Mouse (Mus musculus) heart, embryonic 12.5 days (tissue): ENCODE measurements at regions not wholly inside any gene's neighbourhood (a gene's known extent, or its start where the extent isn't known, plus 50 kb on each side); places are given as distances from the start of the nearest gene placed in this dataset.

Experiments used
- ATAC-seq: fragments of 200-750 bp; cut with Nextera tagmentation; 2 replicates; pipeline ENCODE4 v1.8.0; 2017; ENCODE audit warnings: moderate TSS enrichment, moderate library complexity; ENCODE audit not compliant: insufficient number of reproducible peaks, low FRiP score
- H3K27ac ChIP-seq: fragments of 300-500 bp; sonication (generic); 2 replicates; pipeline ENCODE4 v1.5.1; 2016; ENCODE audit warnings: mild to moderate bottlenecking, moderate library complexity; ENCODE audit not compliant: poor library complexity, severe bottlenecking
- H3K27me3 ChIP-seq: fragments of 300-500 bp; sonication (generic); replicated peaks from 2 replicates; pipeline ENCODE4 v1.6.1; 2016; ENCODE audit warnings: mild to moderate bottlenecking, moderate library complexity
- H3K36me3 ChIP-seq: fragments of 300-500 bp; sonication (generic); 2 replicates; pipeline ENCODE4 v1.6.1; 2016; ENCODE audit warnings: mild to moderate bottlenecking, moderate library complexity
- H3K4me1 ChIP-seq: fragments of 300-500 bp; sonication (generic); replicated peaks from 2 replicates; pipeline ENCODE4 v1.6.1; 2016; ENCODE audit warnings: mild to moderate bottlenecking
- H3K4me2 ChIP-seq: fragments of 300-500 bp; sonication (generic); 2 replicates; pipeline ENCODE4 v1.6.1; 2016; ENCODE audit warnings: mild to moderate bottlenecking, moderate library complexity
- H3K4me3 ChIP-seq: fragments of 300-500 bp; sonication (generic); 2 replicates; pipeline ENCODE4 v1.5.1; 2016; ENCODE audit warnings: mild to moderate bottlenecking
- H3K9ac ChIP-seq: fragments of 300-500 bp; sonication (generic); 2 replicates; pipeline ENCODE4 v1.6.1; 2016; ENCODE audit warnings: mild to moderate bottlenecking, moderate library complexity
- H3K9me3 ChIP-seq: fragments of 300-500 bp; sonication (generic); replicated peaks from 2 replicates; pipeline ENCODE4 v1.6.1; 2016; ENCODE audit warnings: mild to moderate bottlenecking, moderate library complexity
- WGBS: fragments of 180-500 bp; shearing (Covaris S2); methylation state at CpG from one replicate; pipeline ENCODE4 v1.1.7; 2016; 5-methylcytosine and 5-hydroxymethylcytosine counted together

DNA sequence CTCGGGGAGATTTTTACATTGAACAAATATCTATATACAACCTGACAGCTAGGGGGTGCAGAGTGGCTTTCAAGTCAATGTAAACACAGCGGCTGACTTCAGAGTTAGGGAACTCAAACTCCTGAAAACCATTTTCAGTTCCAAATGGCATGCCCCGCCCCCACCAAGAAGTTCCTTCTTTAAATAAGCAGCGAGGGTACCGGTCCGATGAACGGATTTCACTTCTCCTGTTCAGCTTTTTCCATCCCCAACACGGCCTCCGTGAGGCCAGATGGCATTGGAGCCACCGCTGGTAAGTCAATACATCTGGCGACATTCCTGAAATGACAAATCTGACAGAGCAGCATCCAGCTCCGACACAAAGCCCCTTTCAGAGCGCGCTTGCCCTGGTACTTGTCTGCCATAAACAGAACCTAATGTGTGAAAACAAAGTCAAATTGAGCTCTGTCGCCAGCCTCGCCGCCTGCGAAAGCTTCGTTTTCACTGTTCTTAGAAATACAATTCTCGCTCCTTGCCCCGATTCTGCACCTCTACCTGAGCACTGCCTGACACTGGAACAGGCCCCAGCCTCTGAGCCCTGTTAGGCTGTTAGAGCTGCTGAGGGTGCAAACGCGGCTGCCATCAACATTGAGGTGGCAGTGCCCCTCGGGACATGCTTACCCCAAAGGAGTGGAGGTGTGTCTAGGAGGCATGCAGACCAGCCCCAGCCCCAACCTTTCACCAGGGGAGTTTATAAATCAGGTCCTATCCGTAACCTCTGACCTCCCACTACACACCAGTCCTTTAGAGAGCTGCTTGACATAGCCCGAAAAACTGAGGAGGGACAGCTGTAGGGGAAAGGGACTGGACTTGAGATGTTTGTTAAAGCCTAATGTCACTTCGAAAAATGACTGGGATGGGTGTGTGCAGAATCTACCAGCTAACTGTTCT lies 446.0 kb downstream of the Ate1 start:
- WGBS = 23% methylated on average over 27 of the region's 27 CpGs
- H3K4me1 ChIP-seq = peaks cover 8% of the 10 kb centered on the region; the same call in 1 of the 2 replicates
- H3K27ac ChIP-seq = peak overlapping the region; percentile 40; the same call in 1 of the 2 replicates
- peak overlapping the region; percentile 28 for H3K4me3 ChIP-seq
- no peaks in the 10 kb centered on the region for H3K27me3 ChIP-seq
- no peaks in the 10 kb centered on the region for H3K9me3 ChIP-seq
- H3K4me2 ChIP-seq = peak overlapping the region; percentile 63
- no peaks in the 10 kb centered on the region for H3K36me3 ChIP-seq
- no peak overlapping the region; the same call in 1 of the 2 replicates for H3K9ac ChIP-seq
- ATAC-seq = no peak

DNA sequence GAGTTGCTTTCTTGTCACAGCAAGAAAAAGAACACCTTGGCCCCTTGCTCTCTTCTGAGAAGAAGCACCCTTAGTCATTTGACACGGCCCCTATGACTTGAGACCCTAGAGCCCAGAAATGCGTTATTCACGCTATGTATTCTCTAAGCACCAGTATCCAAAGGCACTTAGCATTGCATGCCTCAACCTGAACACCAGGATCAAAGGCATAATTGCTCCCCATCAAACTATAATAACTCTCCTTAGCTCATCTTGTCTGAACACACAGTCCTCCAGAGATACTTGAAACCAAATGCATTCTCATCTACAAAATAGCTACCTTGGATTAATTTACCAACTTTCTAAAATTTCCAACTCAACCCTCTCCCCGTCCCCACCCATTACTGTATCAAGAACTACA lies 437.5 kb downstream of the Ate1 start:
- H3K4me1 ChIP-seq = no peaks in the 10 kb centered on the region
- no peak overlapping the region for H3K9ac ChIP-seq
- no peaks in the 10 kb centered on the region for H3K27me3 ChIP-seq
- 83% methylated on average over 4 of the region's 4 CpGs for WGBS
- H3K27ac ChIP-seq = no peak overlapping the region
- no peaks in the 10 kb centered on the region for H3K36me3 ChIP-seq
- ATAC-seq = no peak
- H3K4me3 ChIP-seq = no peak overlapping the region
- no peaks in the 10 kb centered on the region for H3K9me3 ChIP-seq
- no peak overlapping the region for H3K4me2 ChIP-seq

DNA sequence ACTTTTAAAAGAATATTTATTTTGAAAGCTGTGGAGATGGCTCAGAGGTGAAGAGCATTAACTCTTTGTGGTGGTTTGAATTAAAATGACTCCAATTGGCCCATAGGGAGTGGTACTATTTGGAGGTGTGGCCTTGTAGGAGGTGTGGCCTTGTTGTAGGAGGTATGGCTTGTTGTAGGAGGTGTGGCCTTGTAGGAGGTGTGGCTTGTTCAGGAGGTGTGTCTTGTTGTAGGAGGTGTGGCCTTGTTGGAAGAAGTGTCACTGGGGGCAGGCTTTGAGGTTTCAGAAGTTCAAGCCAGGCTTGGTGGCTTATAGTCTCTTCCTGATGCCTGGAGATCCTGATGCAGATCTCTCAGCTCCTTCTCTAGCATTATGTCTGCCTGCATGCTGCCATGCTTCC lies 434.5 kb downstream of the Ate1 start:
- H3K36me3 ChIP-seq = no peaks in the 10 kb centered on the region
- H3K9me3 ChIP-seq = no peaks in the 10 kb centered on the region
- H3K4me3 ChIP-seq = no peak overlapping the region
- H3K27ac ChIP-seq = no peak overlapping the region
- no peaks in the 10 kb centered on the region for H3K27me3 ChIP-seq
- no peak for ATAC-seq
- no peaks in the 10 kb centered on the region for H3K4me1 ChIP-seq
- no peak overlapping the region for H3K9ac ChIP-seq
- H3K4me2 ChIP-seq = no peak overlapping the region

DNA sequence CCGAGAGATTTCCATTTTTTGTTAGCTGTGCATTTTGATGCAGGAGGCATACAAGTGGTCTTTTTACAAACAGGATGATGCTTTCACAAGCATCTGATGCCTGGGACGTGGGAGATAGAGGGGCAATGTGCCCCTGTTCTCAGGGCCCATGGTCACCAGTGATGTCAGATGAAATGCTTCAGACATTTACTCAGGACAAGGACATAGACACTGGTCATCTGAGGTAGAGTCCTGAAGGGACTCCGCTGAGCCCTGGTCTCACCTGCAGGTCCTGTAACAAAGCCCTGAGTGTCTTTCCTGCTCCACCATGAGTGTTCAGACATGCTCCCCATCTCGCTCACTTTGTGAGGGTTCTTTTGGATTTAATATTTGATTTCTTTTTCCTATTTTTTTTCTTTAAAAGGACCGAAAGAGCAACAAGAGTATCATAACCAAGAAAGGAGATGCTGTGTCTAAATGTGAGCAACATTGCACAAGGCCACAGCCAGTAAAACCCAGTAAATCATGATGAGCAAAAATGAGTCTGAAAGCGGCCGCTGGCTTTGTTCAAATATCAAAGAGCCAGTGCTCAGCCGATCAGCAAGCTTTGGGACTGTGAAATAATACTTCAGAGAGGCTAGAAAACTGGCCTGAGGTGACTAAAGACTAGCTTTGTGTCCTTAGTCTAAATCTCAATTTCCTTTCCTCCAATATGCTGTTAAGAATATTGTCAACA lies 430.1 kb downstream of the Ate1 start:
- Histone ChIP-seq H3K27me3 (no peaks in the 10 kb centered on the region), H3K4me1 (peaks cover 3% of the 10 kb centered on the region), H3K9me3 (no peaks in the 10 kb centered on the region), H3K4me2 (no peak overlapping the region), H3K9ac (no peak overlapping the region), H3K27ac (no peak overlapping the region), H3K36me3 (no peaks in the 10 kb centered on the region), H3K4me3 (no peak overlapping the region)
- no peak for ATAC-seq
- 87% methylated on average over 8 of the region's 8 CpGs for WGBS

DNA sequence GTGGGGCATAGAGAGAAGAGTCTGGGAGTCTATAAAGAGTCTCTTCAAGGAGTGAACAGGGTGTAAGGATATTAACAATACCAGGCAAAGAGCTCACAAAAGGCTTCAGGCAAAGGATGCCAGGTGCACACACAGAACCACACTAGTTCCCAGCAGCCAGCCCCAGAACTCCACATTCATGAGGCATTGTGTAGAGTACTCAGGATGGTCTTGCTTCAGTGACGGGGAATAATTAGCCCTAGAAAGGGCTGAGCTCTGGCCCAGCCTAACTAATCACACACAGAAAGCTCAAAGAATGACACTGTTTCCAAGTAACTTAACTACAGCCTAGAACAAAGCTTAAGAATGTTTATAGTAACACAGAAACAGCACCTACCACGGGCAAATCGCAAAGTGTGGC lies 428.2 kb downstream of the Ate1 start:
- no peak overlapping the region for H3K27ac ChIP-seq
- ATAC-seq = no peak
- no peak overlapping the region for H3K4me3 ChIP-seq

DNA sequence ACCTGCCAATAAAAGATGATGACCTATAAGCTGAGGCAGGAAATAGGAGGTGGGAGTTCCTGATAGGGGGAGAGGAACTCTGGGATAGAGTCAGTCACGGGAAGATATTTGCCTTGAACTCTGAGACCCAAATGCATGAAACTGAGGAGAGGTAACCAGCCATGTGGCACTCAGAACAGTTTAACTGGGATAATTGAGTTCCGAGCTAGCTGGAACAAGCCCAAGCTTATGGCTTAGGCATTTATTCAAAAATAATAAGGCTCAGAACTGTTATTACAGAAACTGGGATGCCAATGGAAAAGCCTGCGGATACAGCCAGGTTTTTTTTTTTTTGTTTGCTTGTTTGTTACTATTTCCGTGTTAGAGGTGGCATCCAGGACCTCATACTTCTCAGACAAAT lies 425.0 kb downstream of the Ate1 start:
- ATAC-seq = no peak
- Histone ChIP-seq H3K9ac (no peak overlapping the region), H3K9me3 (no peaks in the 10 kb centered on the region), H3K27ac (no peak overlapping the region), H3K27me3 (no peaks in the 10 kb centered on the region), H3K4me1 (peaks cover 3% of the 10 kb centered on the region), H3K36me3 (no peaks in the 10 kb centered on the region), H3K4me3 (no peak overlapping the region), H3K4me2 (no peak overlapping the region)
- 78% methylated on average over 4 of the region's 4 CpGs for WGBS

More for the DNA sequence above, 428.2 kb downstream of the Ate1 start:
- Histone ChIP-seq H3K4me2 (no peak overlapping the region), H3K27me3 (no peaks in the 10 kb centered on the region), H3K9ac (no peak overlapping the region), H3K4me1 (peaks cover 3% of the 10 kb centered on the region), H3K36me3 (no peaks in the 10 kb centered on the region), H3K9me3 (no peaks in the 10 kb centered on the region)
- WGBS = 84% methylated on average over 3 of the region's 3 CpGs

DNA sequence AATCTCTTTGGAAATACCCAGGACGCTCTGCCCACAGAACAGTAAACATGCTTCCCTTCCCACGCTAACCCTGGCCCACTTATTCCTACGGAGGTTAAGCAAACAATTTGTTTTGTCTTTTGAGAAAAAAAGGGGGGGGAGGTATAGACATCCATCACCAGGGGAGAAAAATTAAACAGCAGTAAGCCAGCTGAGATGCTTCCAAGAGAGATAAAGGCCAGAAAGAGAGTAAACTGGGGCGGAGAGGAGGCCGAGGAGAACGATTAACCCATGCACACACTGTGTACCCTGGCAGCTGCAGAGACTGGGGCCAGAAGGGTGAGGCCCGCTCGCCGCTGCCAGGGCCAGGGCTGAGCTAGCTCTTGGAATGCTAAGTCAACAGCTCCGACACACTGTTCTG lies 421.6 kb downstream of the Ate1 start:
- Histone ChIP-seq H3K4me3 (no peak overlapping the region), H3K27me3 (no peaks in the 10 kb centered on the region), H3K9me3 (no peaks in the 10 kb centered on the region), H3K4me2 (no peak overlapping the region), H3K36me3 (no peaks in the 10 kb centered on the region), H3K4me1 (0 out of 2 replicates have a peak, but pooled peaks cover 1% of the 10 kb centered on the region), H3K9ac (no peak overlapping the region), H3K27ac (no peak overlapping the region)
- 67% methylated on average over 10 of the region's 10 CpGs for WGBS
- no peak for ATAC-seq

DNA sequence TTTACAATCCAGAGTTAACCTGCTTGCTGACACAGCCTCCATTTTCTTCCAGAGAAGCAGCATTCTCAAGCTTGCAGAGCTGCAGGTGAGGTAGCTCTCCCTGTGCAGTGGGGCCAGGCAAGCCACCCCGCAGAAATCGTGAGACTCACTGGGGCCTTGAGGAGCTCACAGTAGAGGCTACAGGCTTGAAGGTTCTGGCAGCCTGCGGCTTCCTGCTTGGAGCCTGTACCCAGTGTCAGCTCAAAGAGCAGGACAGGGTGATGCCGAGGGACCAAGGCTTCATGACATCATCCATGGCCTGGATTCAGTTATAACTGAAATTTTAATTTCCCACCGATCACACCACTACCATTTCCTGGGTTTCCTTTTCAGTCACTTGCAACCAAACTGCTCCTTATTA lies 417.5 kb downstream of the Ate1 start:
- Histone ChIP-seq H3K27me3 (no peaks in the 10 kb centered on the region), H3K4me1 (peaks cover 12% of the 10 kb centered on the region), H3K4me3 (no peak overlapping the region), H3K36me3 (no peaks in the 10 kb centered on the region), H3K9me3 (no peaks in the 10 kb centered on the region), H3K27ac (no peak overlapping the region), H3K4me2 (no peak overlapping the region), H3K9ac (no peak overlapping the region)
- WGBS = 71% methylated on average over 5 of the region's 5 CpGs
- ATAC-seq = no peak

DNA sequence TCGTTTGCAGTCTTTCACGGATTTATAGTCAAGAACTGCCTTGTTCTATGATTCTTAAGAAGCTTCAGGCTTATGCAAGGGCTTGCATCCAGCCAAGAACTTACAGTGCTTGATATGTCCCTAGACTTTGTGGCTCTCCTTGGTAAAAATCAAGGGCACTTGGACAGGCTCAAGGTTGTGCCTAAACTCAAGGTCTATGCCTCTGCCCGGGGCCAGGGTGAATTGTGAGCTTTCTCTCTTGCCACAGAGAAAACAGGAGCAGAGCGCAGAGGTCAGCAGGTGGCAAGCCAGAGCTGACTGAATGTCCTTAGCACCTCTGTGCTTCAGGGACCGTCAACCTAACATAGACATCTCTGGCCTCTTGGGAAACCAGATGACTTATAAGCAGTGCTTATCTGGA lies 413.2 kb downstream of the Ate1 start:
- no peak overlapping the region for H3K4me2 ChIP-seq
- no peak for ATAC-seq
- no peak overlapping the region for H3K4me3 ChIP-seq
- no peak overlapping the region for H3K9ac ChIP-seq
- no peaks in the 10 kb centered on the region for H3K9me3 ChIP-seq
- 61% methylated on average over 5 of the region's 5 CpGs for WGBS
- H3K4me1 ChIP-seq = peaks cover 12% of the 10 kb centered on the region
- H3K27ac ChIP-seq = no peak overlapping the region
- no peaks in the 10 kb centered on the region for H3K36me3 ChIP-seq
- H3K27me3 ChIP-seq = no peaks in the 10 kb centered on the region

DNA sequence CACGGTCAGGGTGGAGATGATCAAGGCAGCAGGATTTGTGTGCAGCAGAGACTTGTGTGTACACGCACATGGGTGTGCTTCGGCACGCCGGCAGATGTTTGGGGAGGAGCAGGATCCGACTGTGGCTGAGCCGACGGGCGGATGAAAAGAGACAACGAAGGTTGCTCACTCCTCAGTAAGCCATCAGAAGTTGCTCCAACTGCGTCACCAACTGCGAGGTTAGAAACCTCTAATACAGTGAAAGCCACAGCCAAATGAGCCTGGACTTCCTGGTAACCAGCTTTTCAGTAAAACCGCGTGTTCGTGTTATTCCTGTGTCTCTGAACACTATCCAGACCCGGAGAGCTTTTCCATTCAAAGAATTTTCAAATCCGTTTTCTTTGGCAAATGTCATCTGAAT lies 411.8 kb downstream of the Ate1 start:
- Histone ChIP-seq H3K4me1 (peaks cover 12% of the 10 kb centered on the region), H3K36me3 (no peaks in the 10 kb centered on the region), H3K9me3 (no peaks in the 10 kb centered on the region), H3K4me3 (no peak overlapping the region), H3K27me3 (no peaks in the 10 kb centered on the region), H3K4me2 (no peak overlapping the region), H3K9ac (no peak overlapping the region), H3K27ac (no peak overlapping the region)
- WGBS = 83% methylated on average over 17 of the region's 17 CpGs
- ATAC-seq = no peak
